Mouse (Mus musculus) MEL (cell line): ENCODE measurements at regions not wholly inside any gene's neighbourhood (a gene's known extent, or its start where the extent isn't known, plus 50 kb on each side); places are given as distances from the start of the nearest gene placed in this dataset.

ENCODE experiments used
- DNase-seq: peaks from one replicate; pipeline ENCODE4 v3.0.0; 2011; ENCODE audit warnings: low read depth, low spot score
- H3K27ac ChIP-seq: 2 replicates; pipeline ENCODE4 v1.5.1; 2012; ENCODE audit warnings: low read depth, mild to moderate bottlenecking, control low read depth, low read length, moderate library complexity; ENCODE audit not compliant: control insufficient read depth
- H3K27me3 ChIP-seq, 2 experiments: fragments of 150-350 bp in 1 of 2; sonication (generic) in 1 of 2; 2 replicates each; pipeline ENCODE4 v1.6.1; 2012; ENCODE audit warnings: low read length in 2 of 2, mild to moderate bottlenecking in 2 of 2, improper control_type of control experiment in 1 of 2, moderate library complexity in 1 of 2; ENCODE audit not compliant: insufficient read depth in 2 of 2, control insufficient read depth in 1 of 2
- H3K36me3 ChIP-seq, 2 experiments: 2 replicates each; pipeline ENCODE4 v1.6.1; 2012 to 2014; ENCODE audit warnings: low read length in 2 of 2, improper control_type of control experiment in 1 of 2, inconsistent platforms in 1 of 2, mild to moderate bottlenecking in 1 of 2; ENCODE audit not compliant: insufficient read depth in 2 of 2, control insufficient read depth in 1 of 2
- H3K4me1 ChIP-seq, 2 experiments: fragments of 150-350 bp in 1 of 2; sonication (generic) in 1 of 2; 2 replicates each; pipeline ENCODE4 v1.6.1; 2012; ENCODE audit warnings: low read length in 2 of 2, improper control_type of control experiment in 1 of 2, mild to moderate bottlenecking in 1 of 2; ENCODE audit not compliant: insufficient read depth in 2 of 2, control insufficient read depth in 1 of 2
- H3K4me3 ChIP-seq, 2 experiments: fragments of 150-350 bp in 1 of 2; sonication (generic) in 1 of 2; 2 replicates each; pipeline ENCODE4 v1.5.1; 2012; ENCODE audit warnings: low read depth in 2 of 2, low read length in 2 of 2, mild to moderate bottlenecking in 2 of 2, moderate library complexity in 2 of 2, control low read depth in 1 of 2, improper control_type of control experiment in 1 of 2; ENCODE audit not compliant: control insufficient read depth in 1 of 2, insufficient read depth in 1 of 2
- H3K79me2 ChIP-seq: 2 replicates; pipeline ENCODE4 v1.6.1; 2012; ENCODE audit warnings: mild to moderate bottlenecking, low read length, moderate library complexity; ENCODE audit not compliant: control insufficient read depth, poor library complexity, insufficient read depth
- H3K9ac ChIP-seq: 2 replicates; pipeline ENCODE4 v1.6.1; 2012; ENCODE audit warnings: low read depth, mild to moderate bottlenecking, control low read depth, low read length, moderate library complexity; ENCODE audit not compliant: control insufficient read depth, poor library complexity, severe bottlenecking
- H3K9me3 ChIP-seq: fragments of 150-350 bp; sonication (generic); replicated peaks from 2 replicates; pipeline ENCODE4 v1.6.1; 2012; ENCODE audit warnings: mild to moderate bottlenecking, low read length, improper control_type of control experiment, moderate library complexity; ENCODE audit not compliant: insufficient read depth
- BHLHE40 ChIP-seq: IDR thresholded peaks from 2 replicates; pipeline ENCODE4 v1.6.1; 2012; ENCODE audit warnings: low read depth, mild to moderate bottlenecking, inconsistent platforms, low read length, improper control_type of control experiment, borderline replicate concordance
- CTCF ChIP-seq, 3 experiments: IDR thresholded peaks in 2 of 3; conservative IDR thresholded peaks in 1 of 3; 2 replicates each; pipeline ENCODE4 v1.5.1; 2011 to 2012; ENCODE audit warnings: low read length in 3 of 3, low read depth in 2 of 3, mild to moderate bottlenecking in 2 of 3, improper control_type of control experiment in 1 of 3, inconsistent platforms in 1 of 3, mixed read lengths in 1 of 3, moderate library complexity in 1 of 3; ENCODE audit not compliant: control insufficient read depth in 1 of 3, insufficient read depth in 1 of 3, poor library complexity in 1 of 3, severe bottlenecking in 1 of 3
- E2F4 ChIP-seq: IDR thresholded peaks from 2 replicates; pipeline ENCODE4 v1.6.1; 2011; ENCODE audit warnings: low read depth, low read length, improper control_type of control experiment, borderline replicate concordance
- EP300 ChIP-seq, 2 experiments: IDR thresholded peaks; 2 replicates each; pipeline ENCODE4 v1.6.1; 2011; ENCODE audit warnings: improper control_type of control experiment in 2 of 2, low read length in 2 of 2, low read depth in 1 of 2, mild to moderate bottlenecking in 1 of 2
- GATA1 ChIP-seq: IDR thresholded peaks from 2 replicates; pipeline ENCODE4 v1.6.1; 2011; ENCODE audit warnings: low read depth, low read length, improper control_type of control experiment
- JUND ChIP-seq: IDR thresholded peaks from 2 replicates; pipeline ENCODE4 v1.6.1; 2011; ENCODE audit warnings: low read depth, mild to moderate bottlenecking, improper control_type of control experiment, low read length
- KAT2A ChIP-seq: conservative IDR thresholded peaks from 2 replicates; pipeline ENCODE4 v1.6.1; 2012; ENCODE audit warnings: low read depth, low read length, improper control_type of control experiment, inconsistent platforms
- MAFK ChIP-seq: IDR thresholded peaks from 2 replicates; pipeline ENCODE4 v1.6.1; 2011; ENCODE audit warnings: low read depth, mild to moderate bottlenecking, low read length, improper control_type of control experiment, borderline replicate concordance
- MEF2A ChIP-seq: IDR thresholded peaks from 2 replicates; pipeline ENCODE4 v1.6.1; 2014; ENCODE audit warnings: low read depth, mild to moderate bottlenecking, inconsistent platforms, low read length, improper control_type of control experiment; ENCODE audit not compliant: poor library complexity, insufficient replicate concordance, severe bottlenecking; ENCODE audit errors: extremely low read depth
- MXI1 ChIP-seq: IDR thresholded peaks from 2 replicates; pipeline ENCODE4 v1.6.1; 2011; ENCODE audit warnings: mild to moderate bottlenecking, low read depth, low read length, improper control_type of control experiment
- MYB ChIP-seq: IDR thresholded peaks from 2 replicates; pipeline ENCODE4 v1.6.1; 2011; ENCODE audit warnings: mild to moderate bottlenecking, low read depth, low read length, improper control_type of control experiment
- MYC ChIP-seq: IDR thresholded peaks from 2 replicates; pipeline ENCODE4 v1.6.1; 2011; ENCODE audit warnings: low read depth, mild to moderate bottlenecking, low read length, improper control_type of control experiment, moderate library complexity
- POLR2A ChIP-seq, 2 experiments: IDR thresholded peaks; 2 replicates each; pipeline ENCODE4 v1.6.1; 2011 to 2012; ENCODE audit warnings: low read length in 2 of 2, mild to moderate bottlenecking in 2 of 2, control low read depth in 1 of 2, improper control_type of control experiment in 1 of 2, low read depth in 1 of 2, moderate library complexity in 1 of 2; ENCODE audit not compliant: control insufficient read depth in 1 of 2, insufficient read depth in 1 of 2, poor library complexity in 1 of 2
- POLR2AphosphoS5 ChIP-seq: IDR thresholded peaks from 2 replicates; pipeline ENCODE4 v1.6.1; 2012; ENCODE audit warnings: low read depth, borderline replicate concordance, mild to moderate bottlenecking, inconsistent platforms, low read length, moderate library complexity, mixed read lengths
- SIN3A ChIP-seq: IDR thresholded peaks from 2 replicates; pipeline ENCODE4 v1.6.1; 2012; ENCODE audit warnings: low read length, improper control_type of control experiment, inconsistent platforms
- TAL1 ChIP-seq: IDR thresholded peaks from 2 replicates; pipeline ENCODE4 v1.6.1; 2012; ENCODE audit warnings: mild to moderate bottlenecking, inconsistent platforms, low read length, moderate library complexity, mixed read lengths
- TCF12 ChIP-seq: IDR thresholded peaks from 2 replicates; pipeline ENCODE4 v1.6.1; 2014; ENCODE audit warnings: low read depth, mild to moderate bottlenecking, inconsistent platforms, low read length, improper control_type of control experiment, moderate library complexity
- UBTF ChIP-seq: IDR thresholded peaks from 2 replicates; pipeline ENCODE4 v1.6.1; 2012; ENCODE audit warnings: low read depth, mild to moderate bottlenecking, inconsistent platforms, low read length, improper control_type of control experiment, moderate library complexity, borderline replicate concordance; ENCODE audit not compliant: insufficient read depth
- USF1 ChIP-seq: IDR thresholded peaks from 2 replicates; pipeline ENCODE4 v1.6.1; 2014; ENCODE audit warnings: low read depth, mild to moderate bottlenecking, inconsistent platforms, low read length, improper control_type of control experiment, moderate library complexity
- ZC3H11A ChIP-seq: IDR thresholded peaks from 2 replicates; pipeline ENCODE4 v1.6.1; 2012; ENCODE audit warnings: low read depth, mild to moderate bottlenecking, inconsistent platforms, low read length, improper control_type of control experiment
- ZMIZ1 ChIP-seq: IDR thresholded peaks from 2 replicates; pipeline ENCODE4 v1.6.1; 2012; ENCODE audit warnings: low read depth, mild to moderate bottlenecking, inconsistent platforms, low read length, improper control_type of control experiment, moderate library complexity
- ZNF384 ChIP-seq: IDR thresholded peaks from 2 replicates; pipeline ENCODE4 v1.6.1; 2012; ENCODE audit warnings: low read depth, mild to moderate bottlenecking, inconsistent platforms, low read length, improper control_type of control experiment

GRCm38 (mm10) chr16:39389943-39390342 lies 497.5 kb downstream of the Igsf11 start:
- Histone ChIP-seq H3K4me1 (no peaks in the 10 kb centered on the region), H3K79me2 (no peaks in the 10 kb centered on the region), H3K27me3 (no peaks in the 10 kb centered on the region), H3K36me3 (no peaks in the 10 kb centered on the region), H3K9me3 (no peaks in the 10 kb centered on the region), H3K27ac (no peak overlapping the region), H3K4me3 (no peak overlapping the region), H3K9ac (no peak overlapping the region)
- DNase-seq = no peak
- TF ChIP-seq POLR2A (IDR thresholded peaks at IDR 0.05; ENCODE audit: control insufficient read depth in 1 of 2, insufficient read depth in 1 of 2, low read depth in 1 of 2, low read length in 2 of 2, poor library complexity in 1 of 2) (no peak), ZMIZ1 (no peak), TAL1 (no peak), MYB (no peak), KAT2A (no peak), POLR2AphosphoS5 (no peak), BHLHE40 (no peak)

GRCm38 (mm10) chr16:39390626-39391025 lies 498.2 kb downstream of the Igsf11 start:
- Histone ChIP-seq H3K79me2 (no peaks in the 10 kb centered on the region), H3K27ac (no peak overlapping the region), H3K36me3 (no peaks in the 10 kb centered on the region), H3K4me3 (no peak overlapping the region), H3K9me3 (no peaks in the 10 kb centered on the region), H3K9ac (no peak overlapping the region), H3K4me1 (no peaks in the 10 kb centered on the region), H3K27me3 (no peaks in the 10 kb centered on the region)
- TF ChIP-seq SIN3A (no peak), ZMIZ1 (no peak), JUND (no peak), MEF2A (no peak), MAFK (no peak), EP300 (IDR thresholded peaks at IDR 0.05; ENCODE audit: low read depth in 1 of 2, low read length in 2 of 2) (no peak), USF1 (no peak), ZC3H11A (no peak), GATA1 (no peak), MYB (no peak), UBTF (no peak), CTCF (IDR thresholded peaks at IDR 0.05 in 2 of 3, conservative IDR thresholded peaks at IDR 0.05 in 1 of 3; ENCODE audit: control insufficient read depth in 1 of 3, insufficient read depth in 1 of 3, low read depth in 2 of 3, low read length in 3 of 3, poor library complexity in 1 of 3, severe bottlenecking in 1 of 3) (no peak), MXI1 (no peak), POLR2AphosphoS5 (no peak), ZNF384 (no peak), TCF12 (no peak), E2F4 (no peak), MYC (no peak)
- no peak for DNase-seq
